Mouse (Mus musculus) MEL (cell line): Measurements from ENCODE around the gene Slc22a20. TPM values are rescaled to one million over a fixed set of nuclear protein-coding genes. Genes with fewer than 3 reads are reported as not detected.

Experiments used
- DNase-seq: peaks from one replicate; pipeline ENCODE4 v3.0.0; 2011; ENCODE audit warnings: low read depth, low spot score
- H3K27ac ChIP-seq: 2 replicates; pipeline ENCODE4 v1.5.1; 2012; ENCODE audit warnings: low read depth, mild to moderate bottlenecking, control low read depth, low read length, moderate library complexity; ENCODE audit not compliant: control insufficient read depth
- H3K27me3 ChIP-seq, 2 experiments: fragments of 150-350 bp in 1 of 2; sonication (generic) in 1 of 2; 2 replicates each; pipeline ENCODE4 v1.6.1; 2012; ENCODE audit warnings: low read length in 2 of 2, mild to moderate bottlenecking in 2 of 2, improper control_type of control experiment in 1 of 2, moderate library complexity in 1 of 2; ENCODE audit not compliant: insufficient read depth in 2 of 2, control insufficient read depth in 1 of 2
- H3K36me3 ChIP-seq, 2 experiments: 2 replicates each; pipeline ENCODE4 v1.6.1; 2012 to 2014; ENCODE audit warnings: low read length in 2 of 2, improper control_type of control experiment in 1 of 2, inconsistent platforms in 1 of 2, mild to moderate bottlenecking in 1 of 2; ENCODE audit not compliant: insufficient read depth in 2 of 2, control insufficient read depth in 1 of 2
- H3K4me1 ChIP-seq, 2 experiments: fragments of 150-350 bp in 1 of 2; sonication (generic) in 1 of 2; 2 replicates each; pipeline ENCODE4 v1.6.1; 2012; ENCODE audit warnings: low read length in 2 of 2, improper control_type of control experiment in 1 of 2, mild to moderate bottlenecking in 1 of 2; ENCODE audit not compliant: insufficient read depth in 2 of 2, control insufficient read depth in 1 of 2
- H3K4me3 ChIP-seq, 2 experiments: fragments of 150-350 bp in 1 of 2; sonication (generic) in 1 of 2; 2 replicates each; pipeline ENCODE4 v1.5.1; 2012; ENCODE audit warnings: low read depth in 2 of 2, low read length in 2 of 2, mild to moderate bottlenecking in 2 of 2, moderate library complexity in 2 of 2, control low read depth in 1 of 2, improper control_type of control experiment in 1 of 2; ENCODE audit not compliant: control insufficient read depth in 1 of 2, insufficient read depth in 1 of 2
- H3K79me2 ChIP-seq: 2 replicates; pipeline ENCODE4 v1.6.1; 2012; ENCODE audit warnings: mild to moderate bottlenecking, low read length, moderate library complexity; ENCODE audit not compliant: control insufficient read depth, poor library complexity, insufficient read depth
- H3K9ac ChIP-seq: 2 replicates; pipeline ENCODE4 v1.6.1; 2012; ENCODE audit warnings: low read depth, mild to moderate bottlenecking, control low read depth, low read length, moderate library complexity; ENCODE audit not compliant: control insufficient read depth, poor library complexity, severe bottlenecking
- H3K9me3 ChIP-seq: fragments of 150-350 bp; sonication (generic); replicated peaks from 2 replicates; pipeline ENCODE4 v1.6.1; 2012; ENCODE audit warnings: mild to moderate bottlenecking, low read length, improper control_type of control experiment, moderate library complexity; ENCODE audit not compliant: insufficient read depth
- CHD1 ChIP-seq: IDR thresholded peaks from 2 replicates; pipeline ENCODE4 v1.6.1; 2012; ENCODE audit warnings: low read depth, mild to moderate bottlenecking, inconsistent platforms, low read length, improper control_type of control experiment
- CHD2 ChIP-seq: IDR thresholded peaks from 2 replicates; pipeline ENCODE4 v1.6.1; 2011; ENCODE audit warnings: low read length, improper control_type of control experiment
- CTCF ChIP-seq, 3 experiments: IDR thresholded peaks in 2 of 3; conservative IDR thresholded peaks in 1 of 3; 2 replicates each; pipeline ENCODE4 v1.5.1; 2011 to 2012; ENCODE audit warnings: low read length in 3 of 3, low read depth in 2 of 3, mild to moderate bottlenecking in 2 of 3, improper control_type of control experiment in 1 of 3, inconsistent platforms in 1 of 3, mixed read lengths in 1 of 3, moderate library complexity in 1 of 3; ENCODE audit not compliant: control insufficient read depth in 1 of 3, insufficient read depth in 1 of 3, poor library complexity in 1 of 3, severe bottlenecking in 1 of 3
- E2F4 ChIP-seq: IDR thresholded peaks from 2 replicates; pipeline ENCODE4 v1.6.1; 2011; ENCODE audit warnings: low read depth, low read length, improper control_type of control experiment, borderline replicate concordance
- ELF1 ChIP-seq: IDR thresholded peaks from 2 replicates; pipeline ENCODE4 v1.6.1; 2014; ENCODE audit warnings: low read depth, mild to moderate bottlenecking, inconsistent platforms, low read length, improper control_type of control experiment, moderate library complexity
- ETS1 ChIP-seq: IDR thresholded peaks from 2 replicates; pipeline ENCODE4 v1.6.1; 2012; ENCODE audit warnings: low read depth, mild to moderate bottlenecking, inconsistent platforms, low read length, improper control_type of control experiment, moderate library complexity
- GABPA ChIP-seq: IDR thresholded peaks from 2 replicates; pipeline ENCODE4 v1.6.1; 2012; ENCODE audit warnings: low read depth, mild to moderate bottlenecking, inconsistent platforms, low read length, improper control_type of control experiment, moderate library complexity
- HCFC1 ChIP-seq: IDR thresholded peaks from 2 replicates; pipeline ENCODE4 v1.6.1; 2012; ENCODE audit warnings: low read depth, mild to moderate bottlenecking, inconsistent platforms, low read length, improper control_type of control experiment, moderate library complexity
- JUND ChIP-seq: IDR thresholded peaks from 2 replicates; pipeline ENCODE4 v1.6.1; 2011; ENCODE audit warnings: low read depth, mild to moderate bottlenecking, improper control_type of control experiment, low read length
- KAT2A ChIP-seq: conservative IDR thresholded peaks from 2 replicates; pipeline ENCODE4 v1.6.1; 2012; ENCODE audit warnings: low read depth, low read length, improper control_type of control experiment, inconsistent platforms
- MAFK ChIP-seq: IDR thresholded peaks from 2 replicates; pipeline ENCODE4 v1.6.1; 2011; ENCODE audit warnings: low read depth, mild to moderate bottlenecking, low read length, improper control_type of control experiment, borderline replicate concordance
- MAX ChIP-seq: IDR thresholded peaks from 2 replicates; pipeline ENCODE4 v1.6.1; 2011; ENCODE audit warnings: low read length, improper control_type of control experiment
- MAZ ChIP-seq: IDR thresholded peaks from 2 replicates; pipeline ENCODE4 v1.6.1; 2012; ENCODE audit warnings: low read depth, mild to moderate bottlenecking, inconsistent platforms, low read length, improper control_type of control experiment
- MEF2A ChIP-seq: IDR thresholded peaks from 2 replicates; pipeline ENCODE4 v1.6.1; 2014; ENCODE audit warnings: low read depth, mild to moderate bottlenecking, inconsistent platforms, low read length, improper control_type of control experiment; ENCODE audit not compliant: poor library complexity, insufficient replicate concordance, severe bottlenecking; ENCODE audit errors: extremely low read depth
- MYB ChIP-seq: IDR thresholded peaks from 2 replicates; pipeline ENCODE4 v1.6.1; 2011; ENCODE audit warnings: mild to moderate bottlenecking, low read depth, low read length, improper control_type of control experiment
- MYC ChIP-seq: IDR thresholded peaks from 2 replicates; pipeline ENCODE4 v1.6.1; 2011; ENCODE audit warnings: low read depth, mild to moderate bottlenecking, low read length, improper control_type of control experiment, moderate library complexity
- POLR2A ChIP-seq, 2 experiments: IDR thresholded peaks; 2 replicates each; pipeline ENCODE4 v1.6.1; 2011 to 2012; ENCODE audit warnings: low read length in 2 of 2, mild to moderate bottlenecking in 2 of 2, control low read depth in 1 of 2, improper control_type of control experiment in 1 of 2, low read depth in 1 of 2, moderate library complexity in 1 of 2; ENCODE audit not compliant: control insufficient read depth in 1 of 2, insufficient read depth in 1 of 2, poor library complexity in 1 of 2
- POLR2AphosphoS2 ChIP-seq: IDR thresholded peaks from 2 replicates; pipeline ENCODE4 v1.6.1; 2011; ENCODE audit warnings: low read length, improper control_type of control experiment
- RAD21 ChIP-seq: IDR thresholded peaks from 2 replicates; pipeline ENCODE4 v1.6.1; 2011; ENCODE audit warnings: mild to moderate bottlenecking, low read depth, low read length, improper control_type of control experiment
- SMC3 ChIP-seq: IDR thresholded peaks from 2 replicates; pipeline ENCODE4 v1.6.1; 2011; ENCODE audit warnings: low read depth, low read length, improper control_type of control experiment
- UBTF ChIP-seq: IDR thresholded peaks from 2 replicates; pipeline ENCODE4 v1.6.1; 2012; ENCODE audit warnings: low read depth, mild to moderate bottlenecking, inconsistent platforms, low read length, improper control_type of control experiment, moderate library complexity, borderline replicate concordance; ENCODE audit not compliant: insufficient read depth
- USF1 ChIP-seq: IDR thresholded peaks from 2 replicates; pipeline ENCODE4 v1.6.1; 2014; ENCODE audit warnings: low read depth, mild to moderate bottlenecking, inconsistent platforms, low read length, improper control_type of control experiment, moderate library complexity
- ZC3H11A ChIP-seq: IDR thresholded peaks from 2 replicates; pipeline ENCODE4 v1.6.1; 2012; ENCODE audit warnings: low read depth, mild to moderate bottlenecking, inconsistent platforms, low read length, improper control_type of control experiment
- ZMIZ1 ChIP-seq: IDR thresholded peaks from 2 replicates; pipeline ENCODE4 v1.6.1; 2012; ENCODE audit warnings: low read depth, mild to moderate bottlenecking, inconsistent platforms, low read length, improper control_type of control experiment, moderate library complexity
- polyA plus RNA-seq, 2 experiments: library from polyadenylated mRNA; stranded (reverse) in 1 of 2; unstranded in 1 of 2; fragments of >175 nt in 1 of 2; fragments of >200 nt in 1 of 2; gene quantifications; 2 replicates each; pipeline versions ENCODE4 v1.2.1 to v1.2.4; 2012; ENCODE audit warnings: low replicate concordance in 2 of 2, low read depth in 1 of 2; ENCODE audit not compliant: insufficient read length in 2 of 2, insufficient read depth in 1 of 2, missing spikeins in 1 of 2
- total RNA-seq: library from RNA; depleted of rRNA; stranded (reverse); fragments of 300-350 nt; gene quantifications from 2 replicates; pipeline ENCODE4 v1.2.3, GENCODE M21; 2012

Gene Slc22a20
- total and polyA plus RNA-seq, 3 experiments, result not detected

DNA sequence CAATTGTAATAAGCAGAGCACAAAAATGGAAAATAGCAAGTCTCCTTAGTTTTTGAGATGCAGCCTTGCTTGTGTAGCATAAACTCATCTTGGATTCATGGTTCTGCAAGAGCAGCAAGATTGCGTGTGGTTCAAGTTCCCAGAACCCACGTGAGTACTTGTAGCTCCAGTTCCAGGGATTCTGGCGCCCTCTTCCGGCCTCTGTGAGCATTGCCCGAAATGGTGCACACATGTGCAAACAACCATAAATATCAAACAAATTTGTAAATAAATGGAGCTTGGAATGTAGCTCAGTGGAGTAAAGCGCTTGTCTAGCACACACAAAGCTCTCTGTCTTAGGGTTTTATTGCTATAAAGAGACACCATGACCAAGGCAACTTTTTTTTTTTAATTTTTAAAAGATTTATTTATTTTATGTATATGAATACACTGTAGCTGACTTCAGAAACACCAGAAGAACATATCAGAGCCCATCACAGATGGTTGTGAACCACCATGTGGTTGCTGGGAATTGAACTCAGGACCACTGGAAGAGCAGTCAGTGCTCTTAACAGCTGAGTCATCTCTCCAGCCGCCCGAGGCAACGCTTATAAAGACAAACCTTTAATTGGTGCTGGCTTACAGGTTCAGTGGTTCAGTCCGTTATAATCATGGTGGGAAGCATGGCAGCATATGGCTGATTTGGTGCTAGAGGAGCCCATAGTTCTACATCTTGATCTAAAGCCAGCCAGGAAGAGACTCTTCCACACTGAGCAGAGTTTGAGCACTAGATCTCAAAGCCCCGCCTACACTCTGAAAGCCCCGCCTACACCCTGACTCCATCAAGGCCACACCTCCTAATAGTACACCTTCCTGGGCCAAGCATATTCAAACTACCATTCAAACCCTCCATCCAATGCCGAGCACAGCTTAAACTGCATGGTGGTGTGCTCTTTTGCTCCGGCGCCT is 32.5 kb upstream of the Slc22a20 start (continued):
- TF ChIP-seq JUND (0 out of 2 replicates have a peak, but pooled peaks have one; percentile 14), MEF2A (no peak), CHD1 (no peak)
- TF ChIP-seq, all 39 proteins: peak for 20

GRCm38 (mm10) chr19:6016532-6016931 is 30.6 kb upstream of the Slc22a20 start:
- peak; percentile 29 for TF ChIP-seq RAD21
- peak; percentile 8 to 47 (median 14); a peak in 3 of 6 replicates for TF ChIP-seq CTCF (IDR thresholded peaks at IDR 0.05 in 2 of 3, conservative IDR thresholded peaks at IDR 0.05 in 1 of 3; ENCODE audit: control insufficient read depth in 1 of 3, insufficient read depth in 1 of 3, low read depth in 2 of 3, low read length in 3 of 3, poor library complexity in 1 of 3, severe bottlenecking in 1 of 3)
- TF ChIP-seq MAX, result no peak
- TF ChIP-seq ZC3H11A, result no peak
- TF ChIP-seq SMC3, result peak; percentile 40
- TF ChIP-seq MAZ, result no peak
- TF ChIP-seq, all 39 proteins: peak for 3
- no peak overlapping the region for H3K27ac ChIP-seq
- peaks cover 4 to 16% of the 10 kb centered on the region in 2 experiments; a peak in 3 of 4 replicates for H3K4me1 ChIP-seq
- DNase-seq, result peak; percentile 65
- no peak overlapping the region for H3K9ac ChIP-seq
- no peak overlapping the region for H3K4me3 ChIP-seq
- H3K79me2 ChIP-seq, result peaks cover 10% of the 10 kb centered on the region
- H3K9me3 ChIP-seq, result no peaks in the 10 kb centered on the region
- peaks cover 0 to 15% of the 10 kb centered on the region in 2 experiments; a peak in 2 of 4 replicates for H3K36me3 ChIP-seq
- H3K27me3 ChIP-seq, result no peaks in the 10 kb centered on the region

DNA sequence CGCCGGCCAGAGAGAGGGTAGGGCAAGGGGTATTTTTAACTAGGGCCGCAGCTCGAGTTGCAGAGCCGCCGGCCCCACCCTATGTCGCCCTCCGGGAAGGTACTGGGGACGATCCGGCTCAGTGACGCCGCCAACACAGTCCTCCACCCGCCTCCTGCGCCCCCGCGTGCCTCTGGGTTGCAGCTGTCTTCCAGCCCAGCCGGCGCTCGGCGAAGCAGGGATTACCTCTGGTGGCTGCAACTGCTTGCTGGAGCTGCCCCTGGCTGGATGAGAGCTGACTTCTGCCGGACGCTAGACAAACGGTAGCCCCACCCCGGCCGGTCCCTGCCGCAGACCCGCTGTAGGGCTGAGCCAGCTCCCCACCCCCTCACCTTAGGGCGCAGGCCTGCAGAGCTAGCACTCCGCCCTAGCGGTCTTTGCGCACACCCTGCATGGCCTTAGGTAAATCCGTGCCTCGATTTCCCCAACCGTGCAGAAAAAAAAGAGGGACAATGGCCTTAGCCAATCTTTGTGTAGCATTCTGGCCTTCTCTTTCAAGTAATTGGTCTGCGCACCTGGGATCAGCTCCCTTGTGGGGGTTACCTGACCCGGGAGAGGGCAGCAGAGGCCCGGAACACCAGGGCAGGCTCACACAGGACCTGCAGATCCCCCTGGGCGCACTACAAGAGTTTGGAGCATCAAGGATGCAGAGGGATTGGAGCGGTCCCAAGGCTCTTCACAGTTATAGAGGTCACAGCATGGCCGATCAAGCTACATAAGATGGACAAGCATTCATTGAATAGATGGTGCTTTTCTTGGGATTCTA is 29.8 kb upstream of the Slc22a20 start, which contains the start of gene Capn1:
Gene Capn1, minus strand, starts transcription at position 387 of the 805 bp plus-strand sequence.
- no peak for DNase-seq
- Histone ChIP-seq H3K27ac (peak within 1 kb of the TSS; percentile 82), H3K4me1 (peaks cover 4 to 22% of the 10 kb centered on the region in 2 experiments; a peak in 3 of 4 replicates)
- TF ChIP-seq CTCF (IDR thresholded peaks at IDR 0.05 in 2 of 3, conservative IDR thresholded peaks at IDR 0.05 in 1 of 3; ENCODE audit: control insufficient read depth in 1 of 3, insufficient read depth in 1 of 3, low read depth in 2 of 3, low read length in 3 of 3, poor library complexity in 1 of 3, severe bottlenecking in 1 of 3), result peak in 2 of 3 experiments; percentile 26 to 40; a peak in 3 of 6 replicates
- no peak for TF ChIP-seq ELF1
- TF ChIP-seq MYB, result no peak
- TF ChIP-seq MAZ, result 0 out of 2 replicates have a peak, but pooled peaks have one; percentile 9
- TF ChIP-seq POLR2AphosphoS2, result no peak
- peak; percentile 53; the same call in 1 of the 2 replicates for TF ChIP-seq UBTF
- TF ChIP-seq RAD21, result no peak
- TF ChIP-seq MYC, result no peak
- no peak for TF ChIP-seq ZMIZ1
- TF ChIP-seq POLR2A (IDR thresholded peaks at IDR 0.05; ENCODE audit: control insufficient read depth in 1 of 2, insufficient read depth in 1 of 2, low read depth in 1 of 2, low read length in 2 of 2, poor library complexity in 1 of 2), result no peak
- no peak for TF ChIP-seq E2F4
- no peak for TF ChIP-seq HCFC1
- no peak for TF ChIP-seq ZC3H11A
- no peak for TF ChIP-seq MAFK
- no peak for TF ChIP-seq CHD2
- TF ChIP-seq KAT2A, result no peak
- no peak for TF ChIP-seq ETS1
- no peak for TF ChIP-seq MAX
- no peak for TF ChIP-seq USF1
- TF ChIP-seq GABPA, result no peak

More for the DNA sequence above, 29.8 kb upstream of the Slc22a20 start, which contains the start of gene Capn1:
- Histone ChIP-seq H3K36me3 (peaks cover 0 to 18% of the 10 kb centered on the region in 2 experiments; a peak in 2 of 4 replicates), H3K27me3 (no peaks in the 10 kb centered on the region), H3K9ac (peak within 1 kb of the TSS; percentile 89), H3K4me3 (peak within 1 kb of the TSS; percentile 86 to 89), H3K9me3 (no peaks in the 10 kb centered on the region), H3K79me2 (peaks cover 10% of the 10 kb centered on the region)
